Mouse (Mus musculus): Measurements from ENCODE around the gene Trappc12. TPM values are rescaled to one million over a fixed set of nuclear protein-coding genes. Genes with fewer than 3 reads are reported as not detected.

Gene Trappc12
- polyA plus RNA-seq, 1 experiment from 2014 or later = 42.1 TPM

DNA sequence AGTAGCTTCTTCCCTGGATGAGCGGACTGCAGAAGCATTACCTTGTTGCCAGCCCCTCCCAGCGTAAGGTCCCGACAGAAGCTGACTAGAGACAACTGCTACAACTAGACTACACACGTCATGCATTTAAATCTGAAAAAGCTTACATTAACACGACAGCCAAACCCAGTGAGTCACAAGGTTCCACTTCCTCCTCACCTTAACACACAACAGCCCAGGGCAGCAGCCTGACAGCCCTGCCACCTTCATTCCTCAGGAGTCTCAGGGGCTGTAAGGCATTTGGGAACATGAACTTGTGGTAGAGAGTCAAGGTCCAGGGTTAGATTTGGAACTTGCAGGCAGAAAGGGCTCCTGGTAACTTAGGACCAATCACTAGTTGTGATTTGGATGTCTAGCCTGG, 23.2 kb downstream of the Trappc12 start:
- 90% methylated on average over 5 of the region's 5 CpGs for WGBS
- no peak overlapping the region for H3K27ac ChIP-seq

DNA sequence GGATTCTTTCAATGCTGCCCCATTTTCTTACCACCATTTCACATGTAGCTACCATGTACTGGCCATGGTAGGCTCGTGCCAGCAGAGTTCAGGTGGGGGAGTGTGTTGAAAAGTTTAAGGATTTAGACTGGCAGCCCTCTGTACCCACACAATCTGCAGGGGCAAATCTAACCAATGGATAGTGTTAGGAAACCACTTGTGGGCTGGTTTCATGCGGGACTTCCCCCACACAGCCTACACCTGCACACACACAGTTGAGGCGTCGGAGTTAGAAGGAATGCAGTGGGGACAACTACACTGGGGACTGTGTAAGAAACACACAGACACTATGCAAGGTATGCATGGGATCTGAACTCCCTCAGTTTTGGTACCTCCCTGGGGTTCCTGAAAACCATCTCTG, 24.1 kb downstream of the Trappc12 start:
- WGBS = 92% methylated on average over 4 of the region's 4 CpGs
- H3K9ac ChIP-seq = no peak overlapping the region
- H3K27me3 ChIP-seq = no peaks in the 10 kb centered on the region
- no peak for ATAC-seq (ENCODE audit: low FRiP score)
- H3K36me3 ChIP-seq = peaks cover 41% of the 10 kb centered on the region
- H3K9me3 ChIP-seq (replicated peaks) = no peaks in the 10 kb centered on the region
- no peak overlapping the region for H3K27ac ChIP-seq
- H3K4me3 ChIP-seq = no peak overlapping the region
- no peak overlapping the region for H3K4me2 ChIP-seq (replicated peaks)
- no peaks in the 10 kb centered on the region for H3K4me1 ChIP-seq

More for the DNA sequence above, 23.2 kb downstream of the Trappc12 start:
- Histone ChIP-seq H3K4me2 (replicated peaks) (no peak overlapping the region), H3K36me3 (peaks cover 34% of the 10 kb centered on the region), H3K9me3 (replicated peaks) (no peaks in the 10 kb centered on the region), H3K9ac (no peak overlapping the region), H3K27me3 (no peaks in the 10 kb centered on the region), H3K4me1 (no peaks in the 10 kb centered on the region), H3K4me3 (no peak overlapping the region)
- no peak for ATAC-seq (ENCODE audit: low FRiP score)

DNA sequence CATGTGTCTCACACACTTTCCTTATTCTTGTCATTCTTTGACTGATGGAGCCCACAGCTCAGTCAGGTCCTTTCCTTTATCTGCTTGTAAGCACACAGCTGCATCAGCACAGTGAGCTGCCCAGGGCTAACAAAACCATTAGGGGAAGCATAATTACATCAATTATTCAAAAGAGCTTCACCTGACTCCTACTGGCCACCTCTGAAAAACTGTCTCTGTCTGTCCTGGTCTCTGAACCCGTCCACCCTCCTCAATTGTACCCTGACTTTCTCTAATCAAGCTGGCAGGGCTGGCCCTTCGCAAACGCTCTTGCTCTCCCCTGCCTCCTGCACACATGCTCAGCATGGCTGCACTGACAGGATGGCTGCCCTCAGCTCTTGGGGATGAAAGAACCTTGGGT, 25.9 kb downstream of the Trappc12 start:
- H3K9ac ChIP-seq = no peak overlapping the region
- ATAC-seq (ENCODE audit: low FRiP score) = no peak
- H3K27me3 ChIP-seq = no peaks in the 10 kb centered on the region
- no peaks in the 10 kb centered on the region for H3K9me3 ChIP-seq (replicated peaks)
- peak overlapping the region; percentile 31 for H3K27ac ChIP-seq
- WGBS = 65% methylated on average over 3 of the region's 3 CpGs
- peaks cover 50% of the 10 kb centered on the region for H3K36me3 ChIP-seq
- no peaks in the 10 kb centered on the region for H3K4me1 ChIP-seq
- H3K4me3 ChIP-seq = no peak overlapping the region
- H3K4me2 ChIP-seq (replicated peaks) = no peak overlapping the region

DNA sequence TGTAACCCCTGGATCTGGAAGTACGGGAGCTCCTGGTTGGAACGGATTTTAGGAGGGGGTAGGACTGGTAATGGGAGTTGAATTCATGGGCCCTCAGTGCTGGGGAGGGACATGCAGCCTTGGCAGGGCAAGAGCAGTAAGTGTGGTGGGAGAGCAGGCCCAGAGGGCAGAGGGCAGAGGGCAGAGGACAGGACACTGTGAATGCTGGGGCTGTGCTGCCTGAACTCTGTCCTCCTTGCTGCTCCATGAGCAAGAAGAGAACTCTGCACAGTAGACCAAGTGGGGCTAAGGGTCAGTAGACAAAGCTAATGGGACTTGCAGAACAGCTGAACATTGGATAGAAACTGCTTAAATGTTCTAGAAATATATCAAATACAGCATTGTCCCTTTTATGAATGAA, 32.2 kb downstream of the Trappc12 start:
- no peak overlapping the region for H3K27ac ChIP-seq
- H3K4me2 ChIP-seq (replicated peaks) = no peak overlapping the region
- no peak for ATAC-seq (ENCODE audit: low FRiP score)
- no peak overlapping the region for H3K4me3 ChIP-seq
- no peak overlapping the region for H3K9ac ChIP-seq
- no peaks in the 10 kb centered on the region for H3K9me3 ChIP-seq (replicated peaks)
- H3K4me1 ChIP-seq = no peaks in the 10 kb centered on the region
- WGBS = 95% methylated on average over 2 of the region's 2 CpGs
- H3K27me3 ChIP-seq = no peaks in the 10 kb centered on the region
- H3K36me3 ChIP-seq = peaks cover 38% of the 10 kb centered on the region

DNA sequence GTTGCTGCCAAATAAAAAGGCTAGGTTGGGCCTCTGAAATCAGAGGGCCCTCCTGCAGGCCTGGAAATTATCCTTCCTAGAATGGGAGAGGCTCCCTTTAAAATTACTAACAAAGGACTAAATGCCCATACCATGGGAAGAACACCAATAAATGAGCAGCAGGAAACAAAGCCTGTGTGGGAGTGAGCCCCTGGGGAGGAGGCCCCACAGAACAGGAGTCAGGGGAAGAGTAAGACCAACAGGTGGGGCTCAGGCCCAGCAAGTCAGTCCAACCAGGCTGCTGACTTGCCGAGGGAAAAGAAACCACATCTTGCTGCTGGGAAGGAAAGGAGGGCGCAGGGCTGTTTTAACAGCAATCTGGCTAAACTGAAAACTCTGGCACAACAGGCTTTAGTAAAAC, 33.2 kb downstream of the Trappc12 start:
- H3K36me3 ChIP-seq = peaks cover 43% of the 10 kb centered on the region
- H3K9ac ChIP-seq = no peak overlapping the region
- H3K4me2 ChIP-seq (replicated peaks) = no peak overlapping the region
- no peaks in the 10 kb centered on the region for H3K27me3 ChIP-seq
- no peaks in the 10 kb centered on the region for H3K4me1 ChIP-seq
- WGBS = 66% methylated on average over 2 of the region's 2 CpGs
- H3K9me3 ChIP-seq (replicated peaks) = no peaks in the 10 kb centered on the region
- no peak overlapping the region for H3K27ac ChIP-seq
- no peak for ATAC-seq (ENCODE audit: low FRiP score)
- H3K4me3 ChIP-seq = no peak overlapping the region

DNA sequence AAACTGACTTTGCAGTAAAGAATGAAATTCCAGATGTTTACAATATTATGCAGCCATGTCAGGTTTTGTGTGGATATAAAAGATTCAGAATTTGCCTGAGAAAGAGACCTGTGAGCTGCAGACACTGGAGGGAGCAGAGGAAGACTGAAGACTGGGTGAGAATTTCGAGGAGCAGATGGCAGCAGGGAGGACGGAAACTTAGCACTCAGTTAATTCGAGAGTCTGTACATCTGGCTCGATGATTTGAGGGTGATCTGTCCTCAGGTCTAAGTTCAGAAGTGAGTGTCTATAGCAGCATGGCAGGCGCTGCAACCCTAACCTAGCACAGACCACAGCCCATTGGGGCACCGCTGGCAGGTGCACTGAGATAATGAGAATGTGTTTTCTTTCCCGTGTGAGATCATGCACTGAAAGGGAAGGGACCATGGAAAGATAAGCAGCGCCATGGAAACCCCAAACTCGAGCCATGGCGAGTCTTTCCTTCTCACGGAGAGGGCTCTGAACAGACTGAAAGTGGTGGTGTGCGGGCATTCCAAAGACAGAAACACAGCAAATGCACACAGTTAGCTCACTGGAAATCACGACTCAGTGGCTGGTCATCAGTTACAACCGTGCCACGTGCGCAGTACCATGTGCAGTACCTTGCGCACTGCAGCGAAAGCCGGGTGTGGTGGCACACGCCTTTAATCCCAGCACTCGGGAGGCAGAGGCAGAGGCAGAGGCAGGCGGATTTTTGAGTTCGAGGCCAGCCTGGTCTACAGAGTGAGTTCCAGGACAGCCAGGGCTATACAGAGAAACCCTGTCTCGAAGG, 35.2 kb downstream of the Trappc12 start:
- Histone ChIP-seq H3K4me2 (replicated peaks) (no peak overlapping the region), H3K9me3 (replicated peaks) (no peaks in the 10 kb centered on the region), H3K36me3 (peaks cover 35% of the 10 kb centered on the region), H3K4me3 (no peak overlapping the region), H3K27me3 (no peaks in the 10 kb centered on the region), H3K4me1 (no peaks in the 10 kb centered on the region), H3K9ac (no peak overlapping the region), H3K27ac (no peak overlapping the region)
- no peak for ATAC-seq (ENCODE audit: low FRiP score)
- WGBS = 88% methylated on average over 24 of the region's 24 CpGs

DNA sequence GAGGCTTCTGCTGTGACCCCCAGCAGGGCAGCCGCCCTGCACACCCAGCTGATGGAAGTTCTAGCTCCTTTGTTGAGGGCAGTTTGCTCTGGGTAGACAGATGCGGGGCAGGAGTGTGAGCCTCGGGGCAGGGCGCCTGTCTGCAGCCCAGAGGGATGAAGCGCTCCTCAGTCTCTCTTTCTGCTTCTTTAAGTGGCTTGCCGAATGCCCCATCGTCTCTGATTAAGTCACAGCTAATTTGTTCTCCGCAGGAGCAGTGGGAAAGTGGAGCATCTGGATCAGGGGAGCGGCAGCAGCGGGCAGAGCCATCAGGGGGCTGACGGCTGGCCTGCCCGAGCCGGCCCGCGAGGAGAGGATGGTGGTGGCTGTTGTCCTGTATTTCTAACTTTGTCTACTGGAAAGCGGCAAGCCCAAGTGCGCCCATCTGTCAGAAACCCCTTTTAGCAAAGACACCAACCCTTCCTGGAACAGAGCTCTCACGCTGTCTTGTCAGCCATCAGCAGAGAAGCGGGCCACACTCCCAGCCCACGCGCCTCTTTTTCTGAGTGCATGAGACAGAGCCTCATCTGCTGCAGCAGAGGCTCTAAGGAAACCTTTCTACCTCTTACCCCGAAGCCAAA, 39.6 kb downstream of the Trappc12 start:
- 0 out of 2 replicates have a peak, but pooled peaks cover 4% of the 10 kb centered on the region for H3K27me3 ChIP-seq
- WGBS = 62% methylated on average over 22 of the region's 22 CpGs
- no peak overlapping the region for H3K9ac ChIP-seq
- ATAC-seq (ENCODE audit: low FRiP score) = peak; percentile 48
- no peak overlapping the region for H3K4me3 ChIP-seq
- H3K4me1 ChIP-seq = peaks cover under 1% of the 10 kb centered on the region; the same call in 1 of the 2 replicates
- peak overlapping the region; percentile 58; the same call in 1 of the 2 replicates for H3K27ac ChIP-seq
- no peak overlapping the region for H3K4me2 ChIP-seq (replicated peaks)
- H3K9me3 ChIP-seq (replicated peaks) = no peaks in the 10 kb centered on the region
- H3K36me3 ChIP-seq = peaks cover 32% of the 10 kb centered on the region

DNA sequence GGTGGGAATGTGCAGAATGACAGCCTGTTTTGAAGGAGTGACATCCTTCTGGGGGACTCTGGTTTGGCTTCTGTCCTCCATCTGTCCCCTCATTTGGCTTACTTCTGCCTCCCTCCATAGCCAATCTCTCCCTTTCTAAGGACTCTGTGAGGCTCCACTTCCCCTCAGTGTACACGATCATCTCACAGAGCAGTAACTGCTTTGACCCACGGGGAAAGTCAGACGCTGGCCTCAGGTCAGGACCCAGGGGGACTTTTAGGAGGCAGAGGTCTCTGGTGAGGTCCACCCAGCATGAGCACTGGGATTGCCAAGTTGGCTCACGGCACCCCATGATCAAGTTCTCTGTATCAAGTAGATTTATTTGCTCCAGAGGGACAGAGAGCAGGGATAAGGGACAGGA, 42.1 kb downstream of the Trappc12 start:
- H3K9me3 ChIP-seq (replicated peaks) = no peaks in the 10 kb centered on the region
- H3K27me3 ChIP-seq = 0 out of 2 replicates have a peak, but pooled peaks cover 5% of the 10 kb centered on the region
- ATAC-seq (ENCODE audit: low FRiP score) = no peak
- no peak overlapping the region for H3K27ac ChIP-seq
- H3K4me2 ChIP-seq (replicated peaks) = no peak overlapping the region
- no peak overlapping the region for H3K9ac ChIP-seq
- H3K4me1 ChIP-seq = peaks cover 13% of the 10 kb centered on the region
- WGBS = 83% methylated on average over 4 of the region's 4 CpGs
- H3K4me3 ChIP-seq = no peak overlapping the region
- peaks cover 29% of the 10 kb centered on the region for H3K36me3 ChIP-seq

DNA sequence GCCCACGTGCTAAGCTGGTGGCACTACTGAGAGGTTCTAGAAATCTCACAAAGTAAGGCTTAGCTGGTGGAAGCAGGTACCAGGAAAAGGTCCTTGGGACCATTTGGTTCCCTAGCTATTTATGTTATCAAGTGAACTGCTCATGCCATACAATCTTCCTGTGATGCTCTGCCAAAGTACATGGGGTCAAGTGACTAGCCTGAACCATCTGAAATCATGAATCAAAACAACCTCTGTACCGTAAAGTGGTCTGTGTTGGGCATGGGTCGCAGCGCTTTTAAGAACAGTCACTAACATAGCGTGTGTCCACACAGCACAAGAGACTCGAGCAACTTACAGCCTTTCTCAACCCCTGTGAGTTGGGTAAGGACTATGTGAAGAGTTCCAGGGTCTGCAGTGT, 45.1 kb downstream of the Trappc12 start:
- Histone ChIP-seq H3K27ac (no peak overlapping the region), H3K36me3 (peaks cover 8% of the 10 kb centered on the region; the same call in 1 of the 2 replicates), H3K4me3 (no peak overlapping the region), H3K4me1 (peaks cover 14% of the 10 kb centered on the region), H3K9ac (no peak overlapping the region), H3K27me3 (0 out of 2 replicates have a peak, but pooled peaks cover 5% of the 10 kb centered on the region), H3K4me2 (replicated peaks) (no peak overlapping the region), H3K9me3 (replicated peaks) (no peaks in the 10 kb centered on the region)
- WGBS = 85% methylated on average over 6 of the region's 6 CpGs
- ATAC-seq (ENCODE audit: low FRiP score) = no peak

DNA sequence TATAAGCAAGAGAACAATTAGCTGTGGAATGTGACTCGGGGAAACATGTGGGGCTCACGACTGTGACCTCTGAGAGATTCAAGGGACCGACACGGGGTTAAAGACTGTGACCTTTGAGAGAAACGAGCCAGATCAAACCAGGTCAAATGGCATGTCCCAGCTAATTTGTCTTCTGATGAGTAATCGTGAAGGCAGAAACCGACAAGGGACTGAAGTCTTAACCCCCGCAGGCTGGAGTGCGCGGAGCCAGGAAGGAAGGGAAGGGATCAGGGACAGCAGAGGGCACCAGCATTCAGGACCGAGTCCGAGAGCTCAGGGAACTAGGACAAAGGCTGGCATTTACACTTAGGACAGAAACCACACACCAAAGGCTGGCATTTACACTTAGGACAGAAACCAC, 45.9 kb downstream of the Trappc12 start:
- Histone ChIP-seq H3K4me3 (no peak overlapping the region), H3K36me3 (0 out of 2 replicates have a peak, but pooled peaks cover under 1% of the 10 kb centered on the region), H3K9ac (peak overlapping the region; percentile 41), H3K4me1 (peaks cover 18% of the 10 kb centered on the region), H3K4me2 (replicated peaks) (0 out of 2 replicates have a peak overlapping the region, but pooled peaks have one; percentile 0), H3K27me3 (0 out of 2 replicates have a peak, but pooled peaks cover 5% of the 10 kb centered on the region), H3K9me3 (replicated peaks) (no peaks in the 10 kb centered on the region), H3K27ac (no peak overlapping the region)
- ATAC-seq (ENCODE audit: low FRiP score) = 0 out of 2 replicates have a peak, but pooled peaks have one; percentile 13
- 10% methylated on average over 12 of the region's 12 CpGs for WGBS

DNA sequence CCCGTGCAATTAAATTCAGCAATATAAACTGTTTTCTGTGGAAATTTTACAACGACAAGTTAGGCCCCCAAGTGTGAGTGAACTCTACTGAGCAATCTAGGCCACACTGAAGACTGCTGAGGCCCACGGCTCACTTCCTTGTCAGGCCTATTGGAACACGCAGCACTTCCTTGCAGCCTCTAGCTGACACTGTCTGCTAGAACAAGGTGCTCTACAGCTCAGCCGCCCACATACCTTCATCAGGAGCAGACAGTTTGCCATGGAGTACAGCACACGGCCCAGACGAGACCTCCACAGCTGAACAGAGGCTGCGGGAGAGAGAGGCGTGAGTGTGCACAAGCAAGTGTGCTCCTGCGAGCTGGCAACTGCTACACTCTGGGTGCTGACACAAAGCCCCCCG, 49.0 kb downstream of the Trappc12 start:
- H3K9me3 ChIP-seq (replicated peaks) = no peaks in the 10 kb centered on the region
- no peak overlapping the region for H3K4me2 ChIP-seq (replicated peaks)
- H3K27ac ChIP-seq = no peak overlapping the region
- H3K27me3 ChIP-seq = 0 out of 2 replicates have a peak, but pooled peaks cover 5% of the 10 kb centered on the region
- no peaks in the 10 kb centered on the region for H3K36me3 ChIP-seq
- peaks cover 22% of the 10 kb centered on the region for H3K4me1 ChIP-seq
- H3K4me3 ChIP-seq = no peak overlapping the region
- ATAC-seq (ENCODE audit: low FRiP score) = no peak
- no peak overlapping the region for H3K9ac ChIP-seq
- 87% methylated on average over 11 of the region's 11 CpGs for WGBS

DNA sequence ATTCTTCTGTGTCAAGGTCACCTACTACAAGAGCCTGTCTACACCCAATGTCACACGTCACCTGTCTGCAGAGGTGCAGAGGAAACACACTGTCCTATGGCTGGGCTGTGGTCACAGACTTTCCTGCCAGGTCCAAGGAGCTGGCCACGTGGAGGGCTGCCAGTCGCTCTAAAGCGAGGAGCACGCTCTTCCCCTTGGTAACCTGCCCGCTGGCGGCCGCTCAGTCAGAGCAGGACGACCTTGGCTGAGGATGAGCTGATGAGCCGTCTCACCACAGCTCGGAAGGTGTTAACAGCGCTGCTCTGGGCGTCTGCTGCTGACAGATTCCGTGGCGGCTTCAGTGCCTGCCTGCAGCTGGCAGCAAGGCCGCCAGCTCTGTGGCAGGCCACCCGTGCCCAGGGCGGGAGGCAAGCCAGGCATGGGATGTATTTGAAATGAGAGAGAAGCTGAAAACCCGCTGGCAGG, 49.7 kb downstream of the Trappc12 start:
- Histone ChIP-seq H3K4me3 (no peak overlapping the region), H3K4me1 (peaks cover 21% of the 10 kb centered on the region), H3K27me3 (0 out of 2 replicates have a peak, but pooled peaks cover under 1% of the 10 kb centered on the region), H3K9me3 (replicated peaks) (no peaks in the 10 kb centered on the region), H3K9ac (no peak overlapping the region), H3K36me3 (peaks cover 3% of the 10 kb centered on the region; the same call in 1 of the 2 replicates), H3K4me2 (replicated peaks) (no peak overlapping the region), H3K27ac (peak overlapping the region; percentile 78)
- ATAC-seq (ENCODE audit: low FRiP score) = peak; percentile 17; the same call in 1 of the 2 replicates
- WGBS = 80% methylated on average over 19 of the region's 19 CpGs
